Mouse (Mus musculus) adrenal gland, adult 8-10 months (tissue): ENCODE results near the gene Mical2. TPM values are rescaled to one million over a fixed set of nuclear protein-coding genes. Genes with fewer than 3 reads are reported as not detected.

Experiments
- DNase-seq: peaks from one replicate; pipeline ENCODE4 v3.0.0; 2022
- total RNA-seq, 4 experiments: library from RNA; stranded (reverse); gene quantifications; 2 replicates each; pipeline ENCODE4 v1.2.4; 2022

The Mical2 gene
- total RNA-seq, 4 experiments from 2014 or later = 7.7 to 16.3 (median 10.9) TPM

GRCm38 (mm10) chr7:112209621-112210020 lies 16.0 kb upstream of the Mical2 start:
- no peak for DNase-seq

DNA sequence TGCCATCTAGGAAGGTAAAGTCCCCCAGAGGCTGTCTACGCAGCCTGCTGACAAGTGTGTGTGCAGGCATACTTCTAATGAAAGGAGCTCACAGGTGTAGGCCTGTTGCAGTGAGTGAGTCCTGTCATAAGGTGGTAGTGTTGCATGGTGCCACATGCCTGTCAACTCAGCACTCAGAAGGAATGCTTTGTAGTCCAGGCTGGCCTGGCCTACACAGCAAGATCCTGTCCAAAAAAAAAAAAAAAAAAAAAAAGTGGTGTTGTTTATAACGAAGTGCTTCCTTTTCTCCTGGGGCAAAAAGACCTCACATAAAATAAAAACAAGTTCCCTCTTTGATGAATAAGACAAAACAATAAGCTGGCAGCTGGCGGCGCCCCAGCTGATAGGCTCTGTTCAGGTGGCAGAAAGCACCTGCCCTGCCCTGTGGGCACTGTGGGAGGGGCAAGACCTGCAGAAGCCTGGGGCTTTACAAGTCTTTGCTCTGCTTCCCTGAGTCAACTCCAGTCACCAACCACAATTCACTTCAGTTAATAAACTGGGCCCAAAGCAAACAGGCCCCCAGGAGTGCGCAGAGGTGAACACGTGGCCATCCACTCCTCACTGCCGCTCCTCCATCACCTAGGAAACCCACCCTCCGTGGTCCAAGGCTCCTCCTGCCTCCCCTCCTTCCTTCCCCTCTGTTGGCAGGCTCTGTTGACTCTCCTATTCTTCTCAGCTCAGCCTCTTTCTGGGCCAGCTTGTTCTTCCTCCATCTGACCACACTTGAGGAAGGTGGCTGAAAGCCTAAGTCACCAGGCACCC lies 12.5 kb upstream of the Mical2 start:
- DNase-seq = no peak

DNA sequence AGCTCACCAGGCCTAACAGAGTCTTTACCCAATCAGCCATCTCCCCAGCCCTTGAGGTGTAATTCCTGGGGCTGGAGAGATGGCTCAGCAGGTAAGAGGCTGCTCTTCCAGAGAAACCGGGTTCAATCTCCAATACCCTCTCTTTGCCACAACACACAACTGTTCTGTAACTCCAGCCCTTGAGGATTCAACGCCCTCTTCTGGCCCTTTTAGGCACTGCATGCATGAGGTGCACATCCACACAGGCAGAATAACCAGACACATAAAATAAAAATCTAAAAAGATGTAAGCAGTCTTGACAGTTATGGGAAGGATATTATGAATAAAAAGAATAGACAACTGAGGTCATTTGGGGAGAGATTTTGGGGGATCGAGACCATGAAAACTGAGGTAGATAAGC lies 9.8 kb upstream of the Mical2 start:
- no peak for DNase-seq

- no peak for DNase-seq
These were observed 8.9 kb upstream of the Mical2 start for GRCm38 (mm10) chr7:112216720-112217119.

GRCm38 (mm10) chr7:112217208-112217607 lies 8.4 kb upstream of the Mical2 start:
- DNase-seq = peak; percentile 78

DNA sequence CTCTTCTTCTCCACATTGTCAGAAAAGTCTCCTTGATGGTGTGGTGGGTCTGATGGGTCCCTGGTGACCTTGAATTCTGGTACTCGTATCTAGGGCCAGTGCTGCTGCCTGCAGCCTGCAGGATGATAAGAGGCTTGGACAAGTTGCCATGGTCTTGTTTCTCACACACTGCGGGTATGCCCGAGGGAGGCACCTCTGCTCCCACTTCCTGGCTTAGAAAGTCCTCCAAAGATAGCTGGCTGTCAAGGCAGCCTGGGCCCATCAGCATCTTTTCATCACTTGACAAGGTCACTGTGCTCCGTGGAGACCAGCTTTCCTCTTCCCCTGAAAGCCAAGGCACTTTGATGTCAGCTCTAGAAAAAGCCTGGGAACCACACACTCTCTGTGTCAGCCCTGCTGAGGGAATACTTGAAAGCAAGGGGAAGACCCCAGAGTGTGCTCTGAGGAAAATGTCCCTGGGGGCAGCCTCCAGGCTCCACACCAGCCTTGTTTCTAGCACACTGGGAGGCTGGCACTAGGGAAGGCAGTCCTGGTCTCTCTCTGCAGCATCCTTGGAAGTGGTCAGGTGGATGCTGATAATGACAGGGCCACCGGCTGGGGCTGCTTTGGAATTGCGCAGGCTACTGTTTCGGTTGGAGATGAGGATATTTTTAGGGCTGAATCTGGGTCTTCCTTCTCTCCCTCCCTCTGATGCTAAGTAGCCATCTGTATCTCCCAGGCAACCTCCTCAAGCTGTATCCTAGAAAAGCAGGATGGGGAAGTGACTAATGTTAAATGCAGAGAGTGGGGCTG lies 2.7 kb upstream of the Mical2 start:
- DNase-seq = no peak

GRCm38 (mm10) chr7:112224854-112225253 lies 802 bp upstream of the Mical2 start:
- DNase-seq = no peak

GRCm38 (mm10) chr7:112226446-112227265 lies 1.0 kb downstream of the Mical2 start:
- DNase-seq = no peak

DNA sequence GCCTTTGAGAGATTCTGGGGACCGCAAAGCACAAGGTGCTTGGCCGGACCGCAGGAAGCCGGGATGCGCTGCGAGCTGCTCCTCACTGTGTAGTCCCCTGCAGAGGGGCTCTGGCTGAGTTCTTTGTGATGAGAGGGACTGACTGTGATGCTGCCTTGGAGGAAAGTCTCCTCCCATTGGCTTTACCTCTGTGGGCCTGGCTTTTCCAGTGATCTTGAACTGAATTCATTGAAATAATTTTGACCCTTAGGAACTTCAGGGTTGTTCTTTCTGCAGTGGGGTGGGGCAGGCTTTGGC lies 1.6 kb downstream of the Mical2 start:
- DNase-seq = no peak

GRCm38 (mm10) chr7:112228827-112229498 lies 3.3 kb downstream of the Mical2 start:
- peak; percentile 36 for DNase-seq

GRCm38 (mm10) chr7:112231731-112232130 lies 6.1 kb downstream of the Mical2 start:
- DNase-seq = no peak

DNA sequence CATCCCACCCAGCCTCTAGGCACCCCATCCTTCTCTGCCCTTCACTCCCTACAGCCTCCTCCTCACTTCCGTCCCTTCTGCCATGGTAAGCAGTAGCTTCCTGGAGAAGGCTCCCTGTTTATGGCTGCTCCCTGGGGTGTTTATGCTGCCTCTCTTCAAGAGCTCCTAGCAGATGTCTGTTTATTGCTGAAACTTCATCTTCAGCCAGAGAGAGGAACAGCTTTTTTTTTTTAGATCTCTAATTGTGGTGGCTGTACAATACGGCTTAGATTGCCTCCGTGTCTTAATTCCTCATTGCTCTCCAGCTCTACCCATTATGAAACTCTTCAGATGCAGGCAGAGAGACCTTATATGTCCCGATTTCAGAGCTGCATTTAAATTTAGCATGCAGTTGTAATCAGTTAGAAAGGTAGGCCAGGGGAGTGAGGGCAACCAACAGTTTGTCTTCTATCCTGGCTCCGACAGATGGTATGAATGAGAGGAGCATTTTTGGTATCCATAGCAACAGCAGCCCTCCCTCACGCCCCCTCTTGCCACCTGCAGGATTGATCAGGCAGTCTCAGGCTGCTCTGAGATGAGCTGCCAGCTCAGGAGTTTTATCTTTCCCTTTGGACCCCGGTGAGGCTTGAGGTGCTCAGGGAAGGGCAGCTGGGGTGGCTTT lies 7.8 kb downstream of the Mical2 start:
- DNase-seq = no peak

DNA sequence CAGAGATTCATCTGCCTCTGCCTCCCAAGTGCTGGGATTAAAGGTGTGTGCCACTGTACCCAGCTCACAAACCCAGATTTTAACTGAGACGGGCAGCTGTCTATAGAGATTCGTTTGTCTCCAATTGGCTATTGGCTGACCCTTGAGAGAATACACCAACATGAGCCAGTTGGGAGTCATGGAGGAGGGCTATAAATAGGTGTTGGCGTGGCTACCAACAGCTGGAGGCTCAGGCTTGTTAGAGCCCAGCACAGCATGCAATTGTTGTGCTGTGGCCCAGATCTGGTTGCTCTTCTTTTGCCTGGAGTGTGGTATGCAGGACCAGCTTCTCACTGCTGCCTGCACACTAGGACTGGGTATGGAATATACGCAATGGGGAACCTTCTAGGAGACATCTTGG lies 8.8 kb downstream of the Mical2 start:
- DNase-seq = no peak

- no peak for DNase-seq
These were observed 9.8 kb downstream of the Mical2 start for GRCm38 (mm10) chr7:112235493-112235892.

DNA sequence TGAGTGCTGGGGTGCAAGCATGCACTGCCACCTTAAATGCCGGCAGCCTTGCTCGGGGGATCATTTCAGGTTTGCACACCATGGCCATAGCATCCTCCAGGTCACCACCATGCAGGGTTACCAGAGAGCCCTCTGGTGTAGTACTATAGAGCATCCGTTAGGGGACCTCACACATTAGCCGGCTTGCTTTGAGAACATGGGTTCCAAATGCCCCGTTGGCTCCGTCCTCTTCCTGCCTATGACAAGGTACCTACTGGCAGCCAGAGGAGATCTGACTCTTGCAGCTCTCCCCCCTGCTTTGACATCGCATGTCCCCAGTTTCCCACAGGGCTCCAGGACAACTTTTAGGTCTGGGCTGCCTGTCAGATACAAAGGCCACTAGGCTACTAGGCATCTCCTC lies 11.6 kb downstream of the Mical2 start:
- no peak for DNase-seq

- DNase-seq = no peak
These were observed 12.2 kb downstream of the Mical2 start for GRCm38 (mm10) chr7:112237868-112238267.

DNA sequence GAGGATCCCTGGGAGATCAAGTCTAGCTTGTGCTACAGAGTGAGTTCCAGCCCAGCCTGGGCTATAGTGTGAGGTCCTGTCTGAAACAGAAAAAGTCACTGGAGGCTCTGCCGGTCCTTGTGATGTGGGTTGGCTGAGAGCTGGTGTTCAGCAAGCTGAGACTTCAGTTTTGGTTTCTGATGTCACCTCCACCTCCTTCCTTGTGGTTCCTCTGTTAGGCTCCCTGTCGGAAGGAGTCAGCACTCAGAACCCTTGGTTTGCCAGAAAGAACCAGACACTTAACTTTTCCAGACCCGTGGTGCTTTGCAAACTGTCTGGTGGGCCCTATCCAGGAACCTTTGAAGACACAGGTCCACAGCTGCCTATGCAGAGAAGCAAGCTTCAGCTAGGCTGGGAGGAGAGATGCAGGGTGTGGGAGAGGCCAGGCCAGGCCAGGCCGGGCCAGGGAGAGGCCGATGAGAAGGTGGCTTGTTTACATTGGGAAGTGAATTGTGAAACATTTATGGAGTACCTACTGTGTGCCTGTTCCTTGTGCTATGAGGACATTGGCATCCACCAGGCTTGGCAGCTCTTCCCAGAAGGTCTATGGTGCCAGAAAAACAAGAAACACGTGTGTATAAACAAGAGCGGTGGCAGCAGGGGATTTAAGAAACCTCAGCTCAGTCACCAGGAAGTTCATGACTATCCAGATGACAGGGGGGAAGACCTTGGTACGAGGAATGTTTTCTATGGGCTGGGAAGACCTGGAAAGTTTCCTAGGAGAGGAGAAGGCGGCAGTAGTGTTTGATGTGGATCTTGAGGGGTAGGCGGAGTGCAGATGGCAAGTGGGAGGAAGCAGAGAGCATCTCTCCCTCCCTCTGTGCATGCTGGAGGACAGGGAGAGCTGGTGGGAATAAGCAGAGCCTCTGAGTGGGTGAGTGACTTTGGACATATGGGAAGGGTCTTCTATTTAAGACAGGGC lies 13.4 kb downstream of the Mical2 start:
- no peak for DNase-seq

- DNase-seq = no peak
These were observed 15.1 kb downstream of the Mical2 start for GRCm38 (mm10) chr7:112240748-112241147.

DNA sequence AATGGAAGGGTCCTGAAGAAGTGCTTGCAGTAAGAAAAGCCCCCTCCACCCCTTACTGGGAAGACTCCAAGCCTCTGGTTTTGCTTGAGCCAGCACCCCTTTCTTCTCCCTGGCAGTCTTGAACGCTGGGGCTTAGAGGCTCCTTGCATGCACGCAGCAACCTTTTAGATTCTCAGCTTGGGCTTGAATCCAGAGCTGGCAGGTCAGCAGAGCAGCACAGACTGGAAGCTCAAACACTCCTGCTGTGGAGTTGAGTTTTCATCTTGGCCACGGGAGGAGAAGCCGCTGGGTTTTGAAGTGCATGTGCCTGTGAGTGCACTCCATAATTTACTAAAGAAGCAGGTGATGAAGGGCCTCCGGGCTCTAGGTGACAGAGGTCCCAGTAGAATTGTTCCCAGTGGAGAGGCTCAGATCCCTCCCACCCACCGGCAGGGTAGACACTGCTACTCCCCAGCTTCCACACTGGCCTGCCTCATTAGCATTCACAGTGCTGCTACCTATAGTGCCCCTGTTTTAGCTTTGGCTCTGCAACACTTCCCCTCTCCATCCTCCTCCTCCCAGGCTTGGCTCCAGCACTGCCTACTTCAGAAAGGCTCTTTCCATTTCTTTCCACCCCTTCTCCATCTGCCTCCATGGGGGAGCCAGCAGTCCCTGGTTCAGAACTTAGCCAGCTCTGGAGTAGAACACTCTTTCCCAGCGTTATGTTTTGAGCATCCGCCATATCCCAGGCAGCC lies 15.7 kb downstream of the Mical2 start:
- no peak for DNase-seq

- DNase-seq = no peak
These were observed 16.3 kb downstream of the Mical2 start for GRCm38 (mm10) chr7:112241945-112242329.
